Mouse (Mus musculus) kidney, adult 9 months (tissue): ENCODE data around the gene Dnaic2.

Experiments
- DNase-seq: peaks from one replicate; pipeline ENCODE4 v3.0.0; 2022

Dnaic2 gene

DNA sequence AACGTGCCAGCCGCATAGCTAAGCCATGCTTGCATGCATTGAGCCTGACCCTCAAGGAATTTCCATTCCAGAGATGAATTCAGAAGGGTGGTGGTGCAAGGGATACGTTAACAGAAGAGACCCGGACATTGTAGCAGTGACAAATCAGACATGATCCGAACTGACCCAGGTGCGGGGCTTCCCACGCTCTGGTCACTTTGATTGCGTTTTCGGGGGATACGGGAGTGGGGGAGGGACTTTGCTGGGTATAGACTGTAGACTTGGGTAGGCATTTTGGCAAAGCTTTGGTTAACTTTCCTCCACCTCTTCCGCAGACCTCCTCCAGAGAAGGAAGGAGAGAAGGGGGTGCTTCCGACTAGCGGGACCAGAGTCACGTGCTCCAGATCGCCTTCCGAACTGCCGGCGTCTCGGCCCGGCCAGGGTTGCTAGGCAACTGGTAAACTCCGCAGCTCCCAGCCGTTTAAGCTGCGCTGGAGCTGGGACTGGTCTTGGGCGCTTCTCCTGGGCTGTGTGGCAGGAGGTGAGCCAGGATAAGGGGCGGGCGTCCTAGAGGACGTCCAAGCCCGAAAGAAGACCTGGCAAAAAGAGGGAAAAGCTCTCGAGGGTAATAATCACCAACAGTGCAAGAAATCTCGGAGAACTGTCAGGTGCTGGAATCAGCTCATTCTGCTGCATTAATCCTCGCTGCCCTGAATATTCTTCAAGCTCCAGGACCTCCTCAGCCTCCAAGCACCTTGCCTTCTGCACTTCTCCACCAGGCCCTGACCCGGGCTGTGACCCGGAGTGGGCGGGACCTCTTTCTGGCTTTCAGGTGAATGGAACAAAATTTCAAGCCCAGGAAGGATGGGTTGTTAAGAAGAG, at the start of gene Dnaic2:
Dnaic2 (plus strand) TSS at position 444 of the 861 bp plus-strand sequence.
- peak; percentile 56 for DNase-seq

DNA sequence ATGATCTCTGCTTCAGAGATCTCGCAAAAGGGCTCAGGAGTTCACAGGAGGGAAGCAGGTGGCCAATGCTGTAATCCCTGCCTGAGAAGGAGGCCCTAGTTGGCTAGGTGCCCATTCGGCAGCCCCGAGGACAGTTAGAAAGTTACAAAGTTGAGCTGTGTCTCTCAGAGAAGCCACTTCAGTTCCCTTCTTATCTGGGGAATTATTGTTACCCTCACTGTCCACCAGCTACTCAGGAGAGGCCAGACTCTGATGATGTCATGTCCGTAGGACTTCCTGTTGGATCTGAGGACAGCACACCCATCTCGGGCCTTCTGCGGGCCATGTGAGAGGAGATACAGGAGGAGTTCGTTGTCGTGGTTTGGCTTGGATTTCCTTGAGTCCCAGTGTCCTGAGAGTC, 47.6 kb upstream of the Dnaic2 start:
- DNase-seq: no peak

DNA sequence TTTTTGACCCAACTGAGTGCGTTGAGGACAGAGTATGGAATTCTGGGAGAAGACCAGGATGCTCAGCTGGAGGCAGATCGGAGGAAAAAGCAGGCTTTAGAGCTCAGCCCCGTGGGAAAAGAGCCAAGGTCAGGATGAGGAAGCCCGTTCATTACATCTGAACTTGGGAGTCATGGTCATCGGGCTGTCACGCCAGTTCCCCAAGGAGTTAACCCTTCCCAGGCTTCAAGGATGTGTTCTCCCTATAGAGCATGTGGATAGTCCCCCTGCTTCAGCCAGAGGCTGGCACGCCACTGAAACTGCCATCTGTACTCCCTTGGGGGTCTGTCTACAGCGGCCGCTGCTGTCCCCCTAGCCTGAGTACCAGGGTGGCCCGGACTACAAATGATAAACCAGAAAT, 46.9 kb upstream of the Dnaic2 start:
- peak; percentile 56 for DNase-seq

DNA sequence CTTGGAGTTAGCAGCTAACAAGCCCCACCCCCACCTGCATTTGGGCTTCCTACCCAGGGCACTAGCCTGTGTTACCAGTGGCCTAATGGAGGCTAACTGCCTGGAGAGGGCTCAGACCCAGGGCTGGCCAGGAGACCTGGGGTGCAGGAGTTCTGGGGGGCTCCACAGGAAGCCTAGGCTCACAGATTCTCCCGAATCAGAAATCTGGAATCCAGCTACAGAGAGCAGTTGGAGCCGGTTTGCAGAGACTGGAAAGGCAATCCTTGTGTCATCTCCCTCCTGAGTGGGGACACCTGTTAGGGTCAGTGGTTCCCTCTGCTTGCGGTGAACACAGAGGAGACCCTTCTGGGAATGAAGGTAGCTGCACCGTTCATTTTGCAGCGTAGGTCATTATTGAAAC, 46.2 kb upstream of the Dnaic2 start:
- DNase-seq: no peak

DNA sequence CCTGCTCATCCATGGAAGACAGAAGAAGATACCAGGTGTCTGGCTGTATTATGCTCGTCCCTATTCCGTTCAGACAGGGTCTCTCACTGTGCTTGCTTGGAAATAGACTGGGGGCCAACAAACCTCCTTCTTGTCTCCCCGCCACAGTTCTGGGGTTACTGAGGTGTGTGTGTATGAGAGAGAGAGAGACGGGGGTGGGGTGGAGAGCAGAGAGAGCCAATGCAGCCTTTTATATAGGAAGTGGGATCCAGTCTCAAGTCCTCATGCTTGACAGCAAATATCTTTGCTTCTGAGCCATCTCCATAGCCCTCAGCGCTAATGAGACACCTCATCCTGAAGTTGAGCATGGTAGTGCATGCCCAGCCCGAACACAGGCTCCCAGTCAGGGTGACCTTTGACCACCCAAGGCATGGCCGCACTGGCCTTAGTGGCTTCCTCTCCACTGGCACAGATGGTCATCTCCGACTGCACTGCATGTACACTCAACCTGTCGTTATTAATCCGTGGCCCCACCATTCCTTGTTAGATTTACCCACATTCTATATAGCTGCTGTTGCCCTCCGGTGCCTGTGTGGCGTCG, 44.8 kb upstream of the Dnaic2 start:
- DNase-seq: peak; percentile 58

DNA sequence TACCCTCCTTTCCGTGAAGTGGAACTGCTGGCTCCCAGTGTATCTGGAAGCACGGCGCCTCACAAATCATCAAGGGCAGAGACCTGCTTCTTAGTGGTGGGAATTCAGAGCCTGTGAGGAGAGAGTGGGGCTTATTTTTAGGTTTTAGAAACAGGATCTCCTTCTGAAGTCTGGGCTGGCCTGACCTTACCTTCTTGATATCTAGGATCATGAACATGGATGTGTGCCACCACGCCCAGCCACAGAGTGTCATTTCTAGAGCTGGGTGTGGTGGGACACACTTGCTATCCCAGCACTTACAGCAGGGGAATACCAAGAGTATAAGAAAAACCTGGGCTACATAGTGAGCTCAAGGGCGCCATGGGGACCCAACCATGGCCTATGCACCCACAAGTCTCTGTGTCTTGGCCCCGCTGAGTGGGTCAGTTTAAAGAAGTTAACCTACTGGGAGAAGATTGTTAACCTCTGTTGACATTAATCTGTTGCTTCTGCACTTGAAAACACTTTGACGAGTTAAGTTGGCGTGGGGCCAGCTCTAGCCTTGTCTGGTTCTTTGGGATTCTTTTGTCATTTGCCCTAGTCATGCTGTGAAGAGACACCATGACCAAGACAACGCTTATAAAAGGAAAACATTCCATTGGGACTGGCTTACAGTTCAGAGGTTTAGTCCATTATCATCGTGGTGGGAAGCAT, 44.0 kb upstream of the Dnaic2 start:
- no peak for DNase-seq

DNA sequence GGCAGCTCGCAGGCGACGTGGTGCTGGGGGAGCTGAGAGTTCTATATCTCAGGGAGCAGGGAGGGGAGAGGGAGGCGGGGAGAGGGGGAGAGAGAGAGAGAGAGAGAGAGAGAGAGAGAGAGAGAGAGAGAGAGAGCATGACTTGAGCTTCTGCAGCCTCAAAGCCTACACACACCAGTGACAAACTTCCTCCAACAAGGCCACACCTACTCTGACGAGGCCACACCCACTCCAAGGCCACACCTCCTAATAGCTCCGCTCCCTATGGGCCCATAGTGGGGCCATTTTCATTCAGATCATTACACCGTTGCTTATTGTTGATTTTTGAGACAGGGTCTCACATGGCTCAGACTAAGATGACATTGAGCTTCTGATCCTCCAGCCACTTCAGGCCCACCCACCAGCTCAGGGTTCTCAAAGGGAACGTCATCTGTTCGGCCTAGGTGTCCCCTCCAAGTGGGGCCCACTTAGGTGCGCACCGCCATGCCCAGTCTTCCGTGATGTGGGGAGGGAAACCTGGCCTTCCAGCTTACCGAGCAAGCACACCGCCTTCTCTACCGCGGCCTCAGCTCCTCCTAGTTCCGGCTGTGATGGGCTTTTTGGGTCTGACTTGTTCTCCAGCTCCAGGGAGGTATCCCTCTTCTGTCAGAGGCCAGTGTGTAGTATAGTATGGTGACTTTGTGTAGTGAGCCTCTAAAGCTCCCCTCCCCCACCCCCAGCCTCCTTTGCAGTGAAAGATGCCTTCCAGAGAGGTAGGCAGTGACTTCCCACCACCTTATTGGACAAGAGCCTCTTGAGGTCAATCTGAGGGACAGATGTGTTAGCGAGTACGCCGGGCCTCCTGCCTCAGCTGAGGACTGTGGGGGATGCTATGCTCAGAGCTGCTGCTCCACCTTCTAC, 43.2 kb upstream of the Dnaic2 start:
- DNase-seq: no peak

DNA sequence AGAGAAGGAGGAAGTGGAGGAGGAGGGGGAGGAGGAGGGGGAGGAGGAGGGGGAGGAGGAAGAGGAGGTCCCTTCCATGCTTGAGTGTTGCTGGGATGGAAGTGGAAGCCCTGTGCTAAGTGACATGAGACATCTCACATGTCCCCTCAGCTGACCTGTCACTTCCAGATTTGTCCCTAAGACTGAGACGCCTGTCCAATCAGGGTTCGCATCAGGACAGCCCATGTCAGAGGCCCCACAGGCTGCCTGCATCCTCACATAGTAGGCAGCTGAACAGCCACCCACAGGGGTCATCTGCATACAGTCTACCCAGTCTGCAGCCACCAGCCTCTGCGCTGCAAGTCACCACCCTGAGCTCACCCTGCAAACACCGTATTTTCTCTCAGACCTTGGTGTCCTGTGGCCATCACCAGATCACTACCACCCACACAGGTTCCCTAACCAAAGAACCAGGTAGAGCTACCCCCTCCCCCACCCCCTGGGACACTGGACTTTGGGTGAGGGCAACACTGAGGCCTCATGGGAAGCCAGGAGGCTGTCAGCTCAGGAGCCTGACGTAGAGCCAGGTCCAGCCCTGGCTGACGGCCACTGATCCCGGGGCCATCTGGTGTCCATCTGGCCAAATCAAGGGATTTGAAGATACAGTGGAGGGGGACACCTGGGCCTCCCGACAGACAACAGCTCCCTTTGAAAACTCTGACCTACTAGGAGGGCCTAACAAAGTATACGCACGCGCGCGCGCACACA, 42.4 kb upstream of the Dnaic2 start:
- DNase-seq: peak; percentile 91

DNA sequence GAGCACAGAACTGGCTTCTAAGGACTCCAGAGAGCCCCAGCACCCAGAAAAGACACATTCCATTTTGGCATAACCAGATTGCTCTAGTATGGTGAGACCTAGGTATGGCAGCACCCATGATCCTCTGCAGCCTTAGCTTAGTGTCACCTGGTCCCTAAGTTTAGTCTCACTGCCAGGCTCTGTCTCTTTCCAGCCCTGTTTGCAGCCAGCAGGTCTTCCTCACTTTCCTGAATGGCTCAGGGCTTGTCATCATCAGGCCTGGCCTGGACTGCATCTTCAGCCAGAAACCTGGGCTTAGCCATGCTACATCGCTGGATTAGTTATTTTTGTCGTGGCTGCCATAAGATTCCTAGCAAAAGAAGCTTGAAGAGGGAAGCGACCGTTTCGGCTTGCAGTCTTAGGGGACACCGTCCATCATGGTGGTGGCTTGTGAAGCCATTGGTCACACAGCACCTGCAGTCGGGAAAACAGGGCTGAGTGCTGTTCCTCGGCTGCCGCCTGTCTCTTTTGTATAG, 41.6 kb upstream of the Dnaic2 start:
- DNase-seq: no peak

DNA sequence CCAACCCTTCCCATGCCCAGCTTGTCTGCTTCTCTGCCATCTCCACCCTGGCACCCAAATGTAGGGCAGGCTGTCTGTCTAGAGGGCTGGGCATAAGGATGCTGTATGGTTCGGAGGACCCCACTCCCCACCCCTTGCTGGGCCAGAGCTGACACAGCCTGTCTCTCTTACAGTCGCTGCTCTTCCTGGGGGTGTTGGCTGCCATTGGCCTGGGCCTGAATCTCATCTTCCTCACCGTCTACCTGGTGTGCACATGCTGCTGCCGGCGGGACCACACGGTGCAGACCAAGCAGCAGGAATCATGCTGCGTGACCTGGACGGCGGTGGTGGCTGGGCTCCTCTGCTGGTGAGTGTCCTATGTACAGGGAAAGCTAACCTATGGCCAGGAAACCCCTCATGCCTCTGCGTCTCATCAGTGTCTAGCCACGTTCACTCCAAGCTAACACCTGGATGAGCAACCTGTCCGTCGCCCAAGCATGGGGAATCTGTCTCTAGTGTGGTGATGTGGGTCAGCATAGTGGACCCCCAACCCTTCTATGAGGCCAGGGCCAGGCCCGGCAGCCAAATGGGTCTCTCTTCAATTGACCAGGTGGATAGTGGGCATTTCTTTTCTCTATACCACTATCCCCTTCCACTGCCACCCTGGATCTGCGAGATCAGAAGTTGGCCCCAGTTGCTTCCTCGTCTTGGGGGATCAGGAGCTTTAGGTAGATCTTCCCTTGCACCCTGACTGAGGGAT, 40.8 kb upstream of the Dnaic2 start:
- no peak for DNase-seq

DNA sequence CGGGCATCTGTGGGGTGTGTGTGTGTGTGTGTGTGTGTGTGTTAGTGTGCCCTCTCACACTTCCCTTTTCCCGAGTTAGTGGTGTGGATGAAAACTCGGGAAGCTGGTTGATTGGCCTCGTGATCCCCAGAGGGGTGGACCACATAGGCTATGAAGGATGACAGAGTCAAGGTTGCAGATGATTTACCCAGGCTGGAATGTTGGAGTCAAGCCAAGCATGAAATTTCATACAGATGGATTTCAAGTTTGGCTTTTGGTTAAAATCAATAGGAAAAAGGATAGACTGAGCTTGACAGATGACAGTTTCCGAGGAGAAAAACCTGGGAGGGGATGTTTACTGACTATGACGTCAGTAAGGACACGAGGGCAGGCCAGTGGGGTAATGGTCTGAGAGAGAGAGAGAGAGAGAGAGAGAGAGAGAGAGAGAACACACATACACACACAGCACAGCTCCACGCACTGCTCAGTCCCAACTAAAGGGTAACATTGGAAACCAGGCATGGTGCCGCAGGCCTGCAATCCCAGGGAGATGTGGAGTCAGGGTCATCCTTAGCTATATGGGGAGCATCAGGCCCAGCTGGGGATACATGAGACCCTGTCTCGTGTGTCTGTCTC, 39.5 kb upstream of the Dnaic2 start:
- no peak for DNase-seq

DNA sequence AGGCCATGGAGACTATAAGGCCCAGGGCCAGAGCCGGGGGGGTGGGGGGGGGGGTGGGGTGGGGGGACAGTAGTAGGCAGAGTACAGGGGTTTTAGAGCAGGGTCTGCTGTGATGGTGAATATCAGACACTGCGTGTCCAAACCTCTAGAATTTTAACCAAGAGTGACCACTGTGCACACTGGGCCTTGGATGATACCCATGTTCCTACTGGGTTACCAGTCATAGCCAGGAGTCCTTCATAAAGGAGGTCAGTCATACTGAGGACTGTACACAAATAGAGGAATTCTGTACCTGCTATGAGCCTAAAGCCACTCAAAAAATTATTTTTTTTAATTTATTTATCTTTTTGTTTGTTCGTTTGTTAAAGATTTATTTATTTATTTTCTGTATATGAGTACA, 38.5 kb upstream of the Dnaic2 start:
- DNase-seq: no peak

DNA sequence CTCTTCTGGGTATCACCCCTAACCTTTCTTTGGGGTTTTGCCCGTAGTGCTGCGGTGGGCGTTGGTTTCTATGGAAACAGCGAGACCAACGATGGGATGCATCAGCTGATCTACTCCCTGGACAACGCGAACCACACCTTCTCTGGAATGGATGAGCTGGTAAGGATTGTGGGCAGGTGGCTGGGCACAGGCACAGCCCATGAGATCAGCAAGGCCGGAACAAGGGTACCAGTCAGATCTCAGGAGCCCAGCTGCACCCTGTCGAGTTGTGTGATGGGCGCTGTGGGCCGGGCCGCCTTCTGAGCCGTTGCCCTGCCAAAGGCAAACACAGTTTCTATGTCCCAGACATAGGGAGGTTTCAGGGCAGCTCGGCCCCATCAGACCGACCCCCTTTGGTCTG, 37.0 kb upstream of the Dnaic2 start:
- no peak for DNase-seq

DNA sequence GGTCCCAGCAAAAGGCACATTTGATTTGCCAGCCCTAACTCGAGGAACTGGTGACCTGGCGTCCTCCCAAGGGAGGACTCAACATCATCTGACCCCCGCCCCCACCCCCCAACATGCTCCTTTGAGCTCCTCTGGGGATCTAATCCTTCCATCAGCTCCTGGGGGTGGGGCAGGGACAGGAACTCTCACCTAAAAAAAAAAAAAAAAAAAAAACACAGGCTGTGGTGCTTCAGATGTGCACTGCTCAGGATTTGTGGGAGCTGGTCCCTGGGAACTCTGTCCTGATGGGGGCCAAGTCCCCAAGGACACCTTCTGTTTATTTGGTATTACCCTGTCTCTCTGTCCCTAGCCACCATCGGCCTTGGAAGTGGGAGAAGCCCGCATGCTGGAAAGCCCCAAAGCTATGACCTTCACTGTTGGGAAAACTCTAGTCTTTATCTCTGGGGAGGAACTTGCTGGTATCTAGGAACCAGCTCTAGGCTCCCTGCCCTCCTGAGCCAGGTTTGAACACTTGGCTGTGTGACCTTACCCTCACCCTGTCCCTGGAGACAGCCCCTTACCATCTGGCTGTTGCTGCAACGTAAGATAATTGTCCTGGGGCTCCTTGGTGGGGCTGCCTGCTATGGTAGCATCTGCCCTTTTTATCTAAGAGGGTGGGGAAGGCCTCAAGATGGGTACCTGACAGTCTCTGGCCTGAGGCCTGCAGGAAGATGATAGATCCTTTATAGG, 35.6 kb upstream of the Dnaic2 start:
- DNase-seq: no peak

DNA sequence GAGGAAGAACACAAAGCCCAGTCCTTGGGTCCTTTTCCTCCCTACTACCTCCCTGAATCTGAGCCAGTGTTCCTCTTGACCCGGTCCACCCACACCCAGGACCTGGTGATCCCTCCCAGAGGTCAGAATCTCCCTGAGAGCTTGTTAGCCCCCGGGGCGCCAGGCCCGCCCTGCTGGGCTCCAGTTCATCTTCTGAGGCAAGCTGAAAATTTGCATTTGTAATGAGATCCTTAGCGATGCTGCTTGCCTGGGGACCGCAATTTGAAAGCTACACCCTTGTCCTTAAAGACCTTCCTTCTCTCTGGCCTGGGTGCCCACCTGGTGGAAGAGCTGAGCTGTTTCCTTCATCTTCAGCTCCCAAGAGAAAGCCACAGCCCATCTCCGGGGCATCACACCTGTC, 34.6 kb upstream of the Dnaic2 start:
- no peak for DNase-seq

DNA sequence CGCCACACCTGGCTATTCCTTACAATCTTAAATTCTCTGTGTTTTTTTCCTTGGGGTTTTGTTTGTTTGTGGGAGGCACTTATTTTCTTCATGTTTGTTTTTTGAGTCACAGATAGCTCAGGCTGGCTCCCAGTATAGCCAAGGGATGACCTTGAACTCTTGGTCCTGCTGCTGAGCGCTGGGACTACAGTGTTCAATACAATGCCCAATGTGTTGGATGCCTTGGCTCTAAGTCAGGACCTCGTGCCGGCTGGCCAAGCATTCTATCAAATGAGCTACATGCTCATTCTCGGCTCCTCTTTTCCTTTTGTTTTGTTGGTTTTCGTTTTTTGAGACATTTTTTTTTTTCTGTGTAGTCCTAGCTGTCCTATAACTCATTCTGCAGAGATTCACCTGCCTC, 33.8 kb upstream of the Dnaic2 start:
- DNase-seq: no peak

DNA sequence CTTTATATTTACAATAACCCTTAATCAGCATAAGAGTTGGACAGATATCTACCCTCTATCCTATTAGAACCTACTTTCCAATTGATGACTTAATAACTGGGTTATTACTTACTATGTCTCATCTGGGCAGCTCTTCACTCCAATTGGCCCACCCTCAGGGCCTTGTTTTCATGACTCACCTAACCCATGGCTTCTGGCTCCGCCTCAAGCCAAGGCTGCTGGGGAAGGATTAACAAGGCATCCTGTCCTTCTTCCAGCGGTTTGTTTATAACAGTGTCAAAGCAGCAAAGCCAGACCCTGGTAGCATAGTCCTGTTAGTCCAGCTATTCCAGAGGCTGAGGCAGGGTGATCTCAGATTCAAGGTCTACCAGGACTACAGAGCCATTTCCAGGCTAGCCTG, 32.8 kb upstream of the Dnaic2 start:
- no peak for DNase-seq

DNA sequence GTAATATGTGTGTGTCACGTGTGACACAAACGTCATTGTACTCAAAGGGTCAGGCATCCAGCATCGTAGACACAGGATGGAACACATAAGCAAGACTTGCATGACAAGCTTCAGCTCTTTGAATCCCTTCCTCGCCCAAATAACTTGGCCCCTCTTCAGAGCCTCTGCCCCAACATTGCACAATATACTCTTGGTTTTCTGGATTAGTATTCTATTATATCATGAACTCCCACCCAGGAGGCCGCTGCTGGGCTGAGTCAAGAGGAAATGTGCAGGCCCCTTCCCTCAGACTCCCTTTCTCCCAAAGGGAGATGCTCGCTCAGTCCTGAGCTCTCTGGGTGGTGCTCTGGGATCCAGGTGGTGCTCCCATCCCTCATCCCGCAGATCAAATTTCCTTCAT, 28.7 kb upstream of the Dnaic2 start:
- DNase-seq: no peak

DNA sequence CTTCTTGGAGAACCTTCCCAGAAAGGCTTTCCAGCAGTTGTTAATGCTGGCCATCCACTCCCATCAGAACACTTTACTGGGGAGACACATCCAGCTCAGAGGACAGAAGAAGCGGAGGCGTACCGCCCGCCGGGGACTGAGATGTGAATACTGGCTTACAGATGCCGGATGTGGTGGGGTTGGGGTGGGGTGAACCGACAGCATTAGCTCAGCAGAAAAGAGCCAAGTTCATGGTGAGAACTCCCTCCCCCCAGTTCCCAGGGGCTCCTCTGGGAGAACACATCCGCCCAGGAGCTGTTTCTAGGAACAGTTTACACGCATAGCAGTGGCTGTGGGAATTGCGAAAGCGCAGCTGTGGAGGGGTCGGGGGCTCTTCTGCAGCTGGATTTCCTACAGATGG, 27.7 kb upstream of the Dnaic2 start:
- DNase-seq: peak; percentile 51
